Mouse (Mus musculus) forebrain, embryonic 16.5 days (tissue): ENCODE data around the gene Tbc1d1. TPM values are rescaled to one million over a fixed set of nuclear protein-coding genes. Genes with fewer than 3 reads are reported as not detected.

Source experiments
- ATAC-seq: fragments of 200-750 bp; cut with Nextera tagmentation; 2 replicates; pipeline ENCODE4 v1.8.0; 2017; ENCODE audit warnings: mild to moderate bottlenecking, moderate library complexity
- H3K27ac ChIP-seq: fragments of 300-500 bp; sonication (generic); 2 replicates; pipeline ENCODE4 v1.5.1; 2014; ENCODE audit warnings: low read length, control low read depth
- H3K27me3 ChIP-seq: fragments of 300-500 bp; sonication (generic); replicated peaks from 2 replicates; pipeline ENCODE4 v1.6.1; 2014; ENCODE audit warnings: low read length; ENCODE audit not compliant: control insufficient read depth, insufficient read depth
- H3K36me3 ChIP-seq: fragments of 300-500 bp; sonication (generic); 2 replicates; pipeline ENCODE4 v1.6.1; 2014; ENCODE audit not compliant: control insufficient read depth, insufficient read depth
- H3K4me1 ChIP-seq: fragments of 300-500 bp; sonication (generic); replicated peaks from 2 replicates; pipeline ENCODE4 v1.6.1; 2014; ENCODE audit warnings: low read length; ENCODE audit not compliant: control insufficient read depth, insufficient read depth
- H3K4me2 ChIP-seq: fragments of 300-500 bp; sonication (generic); 2 replicates; pipeline ENCODE4 v1.6.1; 2014; ENCODE audit warnings: mild to moderate bottlenecking, low read length, control low read depth
- H3K4me3 ChIP-seq: fragments of 300-500 bp; sonication (generic); replicated peaks from 2 replicates; pipeline ENCODE4 v1.5.1; 2014; ENCODE audit warnings: mild to moderate bottlenecking, low read length, control low read depth
- H3K9ac ChIP-seq: fragments of 300-500 bp; sonication (generic); replicated peaks from 2 replicates; pipeline ENCODE4 v1.6.1; 2014; ENCODE audit warnings: low read depth, low read length, control low read depth
- H3K9me3 ChIP-seq: fragments of 300-500 bp; sonication (generic); 2 replicates; pipeline ENCODE4 v1.6.1; 2016; ENCODE audit warnings: low read length; ENCODE audit not compliant: control insufficient read depth
- whole genome bisulfite sequencing: fragments of 180-500 bp; shearing (Covaris S2); extraction: QIAGEN DNeasy Blood & Tissue Kit; methylation state at CpG from one replicate; pipeline ENCODE4 v1.1.7; 2014; 5-methylcytosine and 5-hydroxymethylcytosine counted together
- polyA plus RNA-seq: library from polyadenylated mRNA; unstranded; fragments of >200 nt; fragmentation: Nextera tagmentation; extraction: Ambion mirVana; gene quantifications from 2 replicates; pipeline ENCODE4 v1.2.1, GENCODE M21; 2015

The Tbc1d1 gene
- polyA plus RNA-seq, 1 experiment from 2014 or later = 11.5 TPM

DNA sequence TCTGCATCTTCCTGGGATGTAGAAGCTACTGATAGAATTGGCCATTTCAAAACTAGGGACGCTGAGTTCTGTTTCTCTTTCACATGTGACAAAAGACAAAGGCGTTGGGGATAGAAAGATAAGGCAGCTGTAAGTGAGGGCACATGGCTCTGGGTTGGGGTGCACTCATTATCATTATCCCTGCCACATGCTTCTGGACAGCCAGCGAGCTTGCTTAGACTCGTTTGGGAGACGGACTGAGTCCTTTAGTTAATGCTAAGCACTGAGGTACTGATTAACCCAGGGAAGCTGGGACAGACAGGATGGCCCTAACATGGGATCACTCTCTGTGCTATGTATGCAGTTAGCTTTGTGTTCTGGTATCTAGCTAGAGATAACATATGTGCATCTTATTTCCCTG lies 95.3 kb downstream of the Tbc1d1 start:
- no peaks in the 10 kb centered on the region for H3K4me1 ChIP-seq
- WGBS = 71% methylated on average over 5 of the region's 5 CpGs

DNA sequence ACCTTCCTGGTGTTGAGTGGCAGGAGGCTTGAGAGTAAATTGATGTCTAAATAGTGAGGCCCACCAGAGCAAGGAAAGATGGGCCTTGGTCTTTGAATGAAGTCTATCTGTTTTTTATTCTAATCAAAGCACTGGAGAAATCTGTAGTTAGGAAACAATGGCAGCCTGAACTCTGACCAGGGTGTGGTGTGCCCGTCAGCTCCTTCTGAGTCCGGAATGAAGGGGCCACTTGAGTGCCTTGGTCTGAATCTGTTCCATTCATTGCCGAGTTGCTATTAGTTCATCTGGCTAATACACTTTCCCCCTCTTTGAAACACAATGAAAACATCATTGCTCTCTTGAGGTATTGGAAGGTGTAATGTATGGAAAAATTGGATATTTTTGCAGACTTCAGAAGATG lies 98.2 kb downstream of the Tbc1d1 start:
- Histone ChIP-seq H3K9me3 (no peaks in the 10 kb centered on the region), H3K4me2 (no peak overlapping the region), H3K4me3 (no peak overlapping the region), H3K27ac (no peak overlapping the region), H3K36me3 (no peaks in the 10 kb centered on the region), H3K4me1 (no peaks in the 10 kb centered on the region), H3K27me3 (no peaks in the 10 kb centered on the region), H3K9ac (no peak overlapping the region)
- ATAC-seq = no peak
- WGBS = 25% methylated on average over 3 of the region's 3 CpGs

More for the DNA sequence above, 95.3 kb downstream of the Tbc1d1 start:
- H3K27me3 ChIP-seq = no peaks in the 10 kb centered on the region
- ATAC-seq = no peak
- H3K4me3 ChIP-seq = no peak overlapping the region
- H3K36me3 ChIP-seq = no peaks in the 10 kb centered on the region
- H3K4me2 ChIP-seq = no peak overlapping the region
- H3K9me3 ChIP-seq = no peaks in the 10 kb centered on the region
- H3K9ac ChIP-seq = no peak overlapping the region
- H3K27ac ChIP-seq = no peak overlapping the region

DNA sequence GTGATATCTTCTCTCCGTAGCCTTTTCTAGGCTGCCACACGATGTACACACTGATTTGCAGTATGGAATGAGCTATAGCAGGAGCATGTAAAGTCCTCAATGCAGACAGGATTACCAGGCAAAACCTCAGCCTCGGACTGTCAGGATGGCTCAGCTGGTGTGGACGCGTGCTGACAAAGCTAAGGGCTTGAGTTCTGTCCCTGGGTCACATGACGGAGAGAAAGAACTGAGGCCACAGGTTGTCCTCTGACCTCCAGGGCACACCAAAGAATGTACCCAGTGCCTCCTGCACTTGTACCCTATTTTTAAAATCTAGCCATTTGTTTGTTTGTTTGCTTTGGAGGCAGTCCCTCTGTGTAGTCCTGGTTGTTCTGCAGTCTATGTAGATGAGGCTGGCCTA lies 98.9 kb downstream of the Tbc1d1 start:
- Histone ChIP-seq H3K4me3 (no peak overlapping the region), H3K36me3 (no peaks in the 10 kb centered on the region), H3K4me1 (no peaks in the 10 kb centered on the region), H3K27me3 (no peaks in the 10 kb centered on the region), H3K4me2 (no peak overlapping the region), H3K27ac (no peak overlapping the region), H3K9ac (no peak overlapping the region), H3K9me3 (no peaks in the 10 kb centered on the region)
- no peak for ATAC-seq
- 53% methylated on average over 6 of the region's 6 CpGs for WGBS

DNA sequence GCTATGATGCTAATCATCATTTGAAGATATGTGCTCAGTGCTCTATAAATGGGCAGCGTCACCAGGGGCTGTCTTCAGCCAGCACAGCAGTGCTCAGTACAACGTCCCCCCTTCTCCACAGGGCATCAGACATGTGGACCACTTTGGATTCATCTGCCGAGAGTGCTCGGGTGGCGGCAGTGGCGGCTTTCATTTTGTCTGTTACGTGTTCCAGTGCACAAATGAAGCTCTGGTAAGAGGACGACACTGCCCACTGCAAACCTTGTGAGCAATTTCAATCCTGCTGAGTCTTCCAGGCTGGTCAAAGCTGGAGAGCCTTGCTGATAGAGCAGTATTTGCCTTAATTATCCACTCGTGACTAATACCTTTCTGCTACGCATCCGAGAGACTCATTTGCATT lies 107.2 kb downstream of the Tbc1d1 start:
- no peaks in the 10 kb centered on the region for H3K27me3 ChIP-seq
- H3K4me1 ChIP-seq = no peaks in the 10 kb centered on the region
- H3K9me3 ChIP-seq = no peaks in the 10 kb centered on the region
- no peak overlapping the region for H3K27ac ChIP-seq
- WGBS = 74% methylated on average over 11 of the region's 11 CpGs
- no peak for ATAC-seq
- H3K4me3 ChIP-seq = no peak overlapping the region
- H3K9ac ChIP-seq = no peak overlapping the region
- H3K36me3 ChIP-seq = no peaks in the 10 kb centered on the region
- H3K4me2 ChIP-seq = no peak overlapping the region

DNA sequence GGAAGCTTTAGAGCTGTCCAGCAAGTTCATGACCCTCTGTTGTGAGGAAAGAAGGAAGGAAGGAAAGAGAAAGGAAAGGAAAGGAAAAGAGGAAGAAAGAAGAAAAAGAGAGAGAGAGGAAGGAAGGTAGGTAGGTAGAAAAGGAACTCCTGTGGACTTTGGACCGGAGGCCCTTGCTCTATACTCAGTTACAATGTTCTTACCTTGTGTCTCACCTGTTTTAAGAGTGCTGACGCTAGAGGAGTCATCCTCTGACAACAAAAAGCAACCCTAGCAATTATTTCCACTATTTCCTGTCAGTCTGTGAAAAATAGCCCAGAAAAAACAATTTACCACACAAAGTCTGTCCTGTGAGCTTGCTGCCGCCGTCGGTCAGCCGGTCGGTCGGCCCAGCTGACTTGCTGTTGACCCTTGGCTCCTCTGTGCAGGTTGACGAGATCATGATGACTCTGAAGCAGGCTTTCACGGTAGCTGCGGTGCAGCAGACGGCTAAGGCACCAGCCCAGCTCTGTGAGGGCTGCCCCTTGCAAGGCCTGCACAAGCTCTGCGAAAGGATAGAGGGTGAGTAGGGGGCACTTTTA lies 107.9 kb downstream of the Tbc1d1 start:
- H3K27me3 ChIP-seq = no peaks in the 10 kb centered on the region
- H3K9ac ChIP-seq = no peak overlapping the region
- no peaks in the 10 kb centered on the region for H3K4me1 ChIP-seq
- WGBS = 88% methylated on average over 13 of the region's 13 CpGs
- H3K4me2 ChIP-seq = no peak overlapping the region
- H3K27ac ChIP-seq = no peak overlapping the region
- H3K9me3 ChIP-seq = no peaks in the 10 kb centered on the region
- no peaks in the 10 kb centered on the region for H3K36me3 ChIP-seq
- no peak overlapping the region for H3K4me3 ChIP-seq
- ATAC-seq = no peak

DNA sequence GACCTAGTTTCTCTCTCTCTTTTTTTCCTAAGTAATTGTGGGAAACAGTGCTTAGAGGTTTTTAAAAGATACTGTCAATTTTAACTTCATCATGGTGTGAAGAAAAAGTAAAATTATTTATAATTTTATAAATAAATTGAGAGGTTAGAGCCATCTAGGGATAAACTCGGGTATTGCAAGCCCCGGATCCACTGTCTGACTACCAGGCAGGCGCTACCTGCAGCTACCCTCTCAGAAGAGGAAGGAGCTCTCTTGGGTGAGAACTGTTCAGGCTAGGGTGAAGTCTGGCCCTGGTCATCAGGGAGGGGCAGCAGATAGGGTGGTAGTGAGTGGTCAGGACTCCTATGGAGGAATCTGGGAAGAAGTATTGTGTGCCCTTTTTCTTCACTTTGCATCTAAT lies 109.0 kb downstream of the Tbc1d1 start:
- Histone ChIP-seq H3K9me3 (no peaks in the 10 kb centered on the region), H3K27ac (no peak overlapping the region), H3K4me2 (no peak overlapping the region), H3K36me3 (no peaks in the 10 kb centered on the region), H3K4me1 (no peaks in the 10 kb centered on the region), H3K27me3 (no peaks in the 10 kb centered on the region), H3K4me3 (no peak overlapping the region), H3K9ac (no peak overlapping the region)
- ATAC-seq = peak; percentile 54; the same call in 1 of the 2 replicates
- WGBS = 18% methylated on average over 3 of the region's 3 CpGs

DNA sequence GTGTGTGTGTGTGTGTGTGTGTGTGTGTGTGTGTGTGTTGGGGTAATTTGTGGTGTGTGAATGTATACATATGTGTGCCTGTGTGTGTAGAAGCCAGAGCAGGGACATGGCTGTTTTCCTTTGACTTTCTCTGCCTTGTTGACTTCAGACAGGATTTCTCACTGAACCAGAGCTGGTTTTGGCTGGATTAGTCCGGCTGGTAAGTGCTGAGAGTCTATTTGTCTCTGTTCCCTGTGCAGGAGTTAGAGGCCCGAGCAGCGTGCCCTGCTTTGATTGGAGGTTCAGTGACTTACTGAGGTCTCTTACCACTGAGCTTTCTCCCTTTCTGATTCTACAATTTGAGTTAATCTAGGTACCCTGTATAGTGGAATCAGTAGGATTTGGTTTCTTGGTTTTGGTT lies 109.8 kb downstream of the Tbc1d1 start:
- 94% methylated on average over 3 of the region's 3 CpGs for WGBS
- no peak overlapping the region for H3K27ac ChIP-seq
- ATAC-seq = no peak
- no peaks in the 10 kb centered on the region for H3K27me3 ChIP-seq
- no peaks in the 10 kb centered on the region for H3K4me1 ChIP-seq
- no peak overlapping the region for H3K4me3 ChIP-seq
- no peaks in the 10 kb centered on the region for H3K9me3 ChIP-seq
- no peak overlapping the region for H3K4me2 ChIP-seq
- no peak overlapping the region for H3K9ac ChIP-seq
- no peaks in the 10 kb centered on the region for H3K36me3 ChIP-seq

DNA sequence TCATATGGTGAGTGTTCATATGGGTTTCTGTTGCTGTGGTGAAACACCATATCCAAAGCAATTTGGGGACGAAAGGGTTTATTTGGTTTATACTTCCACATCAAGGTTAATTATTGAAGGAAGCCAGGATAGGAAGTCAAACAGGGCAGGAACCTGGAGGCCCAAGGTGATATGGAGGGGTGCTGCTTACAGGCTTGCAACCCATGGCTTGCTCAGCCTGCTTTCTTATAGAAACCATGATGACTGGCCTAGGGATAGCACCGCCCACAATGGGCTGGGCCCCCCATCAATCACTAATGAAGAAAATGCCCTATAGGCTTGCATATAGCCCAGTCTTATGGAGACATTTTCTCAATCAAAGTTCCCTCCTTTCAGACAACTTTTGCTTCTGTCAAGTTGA lies 110.4 kb downstream of the Tbc1d1 start:
- WGBS = 95% methylated on average over 2 of the region's 2 CpGs
- no peak for ATAC-seq
- Histone ChIP-seq H3K4me2 (no peak overlapping the region), H3K27ac (no peak overlapping the region), H3K27me3 (no peaks in the 10 kb centered on the region), H3K9ac (no peak overlapping the region), H3K9me3 (no peaks in the 10 kb centered on the region), H3K4me1 (no peaks in the 10 kb centered on the region), H3K4me3 (no peak overlapping the region), H3K36me3 (no peaks in the 10 kb centered on the region)

DNA sequence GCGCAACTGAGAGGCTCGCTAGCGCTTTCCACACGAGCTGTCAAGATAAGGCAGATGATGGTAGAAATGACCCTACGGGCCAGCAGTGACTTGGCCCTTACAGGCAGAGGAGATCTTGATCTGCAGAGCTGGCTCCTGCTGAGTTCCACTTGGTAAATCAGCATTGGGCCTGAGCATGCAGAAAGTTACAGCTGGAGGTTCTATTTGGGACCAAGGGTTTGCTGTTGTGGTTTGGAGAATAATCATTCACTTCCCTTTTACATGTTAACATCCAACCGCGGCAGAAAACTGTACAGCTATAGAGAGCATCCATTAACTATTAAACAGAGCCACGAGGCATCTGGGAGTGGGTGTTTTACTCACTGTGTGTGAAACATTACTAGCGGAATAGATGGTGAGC lies 111.2 kb downstream of the Tbc1d1 start:
- no peak overlapping the region for H3K4me3 ChIP-seq
- no peak overlapping the region for H3K9ac ChIP-seq
- no peaks in the 10 kb centered on the region for H3K36me3 ChIP-seq
- no peak overlapping the region for H3K27ac ChIP-seq
- no peaks in the 10 kb centered on the region for H3K9me3 ChIP-seq
- no peaks in the 10 kb centered on the region for H3K4me1 ChIP-seq
- WGBS = 89% methylated on average over 9 of the region's 9 CpGs
- H3K4me2 ChIP-seq = no peak overlapping the region
- ATAC-seq = no peak
- H3K27me3 ChIP-seq = no peaks in the 10 kb centered on the region

DNA sequence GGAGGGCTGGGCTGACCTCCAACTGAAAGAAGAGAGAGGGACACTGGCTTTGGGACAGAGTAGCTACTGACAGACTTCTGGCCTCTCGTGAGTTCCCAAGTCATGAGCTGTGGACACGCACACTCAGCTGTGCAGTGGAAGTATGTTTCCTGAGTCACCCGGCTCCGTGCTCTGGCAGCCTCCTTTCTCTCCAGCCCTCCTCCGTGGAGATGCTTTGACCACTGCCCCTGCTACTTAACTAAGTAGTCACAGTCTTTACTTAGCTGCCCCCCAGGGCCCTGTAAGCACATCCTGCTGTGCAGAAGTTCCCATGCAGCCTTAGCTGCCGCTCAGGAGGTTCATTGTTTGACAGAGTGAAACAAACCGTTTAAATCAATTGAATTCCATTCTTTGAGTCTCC lies 113.6 kb downstream of the Tbc1d1 start:
- Histone ChIP-seq H3K9ac (no peak overlapping the region), H3K4me1 (no peaks in the 10 kb centered on the region), H3K9me3 (no peaks in the 10 kb centered on the region), H3K27ac (no peak overlapping the region), H3K4me2 (no peak overlapping the region), H3K36me3 (no peaks in the 10 kb centered on the region), H3K4me3 (no peak overlapping the region), H3K27me3 (no peaks in the 10 kb centered on the region)
- ATAC-seq = no peak
- WGBS = 15% methylated on average over 7 of the region's 7 CpGs
